ENCODE assay signal across 22 mouse cellular contexts in the genomic region with DNA sequence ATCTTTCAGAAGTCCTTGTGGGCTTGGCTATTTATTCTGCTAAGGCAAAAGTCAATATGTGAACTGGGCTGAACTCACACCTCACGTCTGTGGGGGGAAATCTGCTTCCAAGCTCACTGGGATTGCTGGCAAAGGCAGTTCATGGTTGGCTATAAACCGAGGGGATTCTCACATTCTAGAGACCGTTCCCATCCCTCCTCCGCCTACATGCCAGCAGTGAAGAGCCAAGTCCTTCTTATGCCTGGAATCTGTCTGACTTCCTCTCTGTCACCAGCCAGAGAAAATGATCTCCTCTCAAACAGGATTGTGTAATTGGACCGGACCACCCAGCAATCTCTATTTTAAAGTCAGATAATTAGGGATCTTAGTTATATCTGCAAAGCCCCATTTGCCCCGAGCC.
DNase-seq lines count a peak whose midpoint lies in the region; ATAC-seq and TF ChIP-seq lines count a peak whose summit lies in the region.
"Had no signal": no experiment of that assay in that cellular context is flagged by ENCODE, and none has a peak within 500 bp of the region (broad histone marks: within the 10 kb centered on the region; RNA-seq: fewer than 3 reads in every experiment).

No protein-coding gene starts in this region.

- H3K27me3 ChIP-seq in heart, embryonic 12.5 days (replicated peaks), result no peaks in the 10 kb centered on the region
- H3K27me3 ChIP-seq in lung, postnatal 0 days (replicated peaks; ENCODE audit: insufficient read depth, low read length), result no peaks in the 10 kb centered on the region
- H3K27me3 ChIP-seq: stomach, embryonic 15.5 days had no signal

- no peaks in the 10 kb centered on the region for H3K9me3 ChIP-seq in heart, embryonic 12.5 days (replicated peaks)
- no peaks in the 10 kb centered on the region for H3K9me3 ChIP-seq in lung, postnatal 0 days (ENCODE audit: low read length)
- H3K9me3 ChIP-seq: hindbrain, embryonic 10.5 days; limb, embryonic 10.5 days; stomach, embryonic 15.5 days had no signal

- H3K36me3 ChIP-seq in heart, embryonic 12.5 days, result no peaks in the 10 kb centered on the region
- no peaks in the 10 kb centered on the region for H3K36me3 ChIP-seq in lung, postnatal 0 days (ENCODE audit: insufficient read depth, low read length)
- H3K36me3 ChIP-seq: hindbrain, embryonic 10.5 days; limb, embryonic 10.5 days; stomach, embryonic 15.5 days had no signal

- TF ChIP-seq EP300 in lung, postnatal 0 days (IDR thresholded peaks at IDR 0.05), result no peak

- H3K4me3 ChIP-seq in heart, embryonic 12.5 days, result no peak overlapping the region
- H3K4me3 ChIP-seq in lung, postnatal 0 days (ENCODE audit: low read depth, low read length), result no peak overlapping the region
- H3K4me3 ChIP-seq: heart, adult 2 months; hindbrain, embryonic 10.5 days; limb, embryonic 10.5 days; stomach, embryonic 15.5 days had no signal

- H3K4me1 ChIP-seq in heart, embryonic 12.5 days (replicated peaks), result peaks cover 5% of the 10 kb centered on the region; the same call in 1 of the 2 replicates
- no peaks in the 10 kb centered on the region for H3K4me1 ChIP-seq in lung, postnatal 0 days (ENCODE audit: insufficient read depth, low read depth, low read length)

- H3K27ac ChIP-seq in heart, embryonic 12.5 days (ENCODE audit: poor library complexity, severe bottlenecking), result no peak overlapping the region
- H3K27ac ChIP-seq in lung, postnatal 0 days (ENCODE audit: low read length), result no peak overlapping the region
- H3K27ac ChIP-seq: heart, adult 2 months; hindbrain, embryonic 10.5 days; limb, embryonic 10.5 days; stomach, embryonic 15.5 days had no signal

- peak; percentile 96 for DNase-seq in heart, adult 11 months
- DNase-seq in brain, adult 2 months (ENCODE audit: low read depth, low spot score), result peak; percentile 19
- peak; percentile 54 for DNase-seq in gastrocnemius, postnatal 14 days
- DNase-seq in lung, postnatal 0 days (ENCODE audit: low spot score), result peak; percentile 68
- DNase-seq in c-Kit-positive CD71-positive TER-119-positive erythroid progenitor cells, embryonic 14.5 days (ENCODE audit: low spot score), result no peak
- no peak for DNase-seq in layer of hippocampus, adult 9-10 months (ENCODE audit: low spot score)
- no peak for DNase-seq in layer of hippocampus, postnatal 14 days (ENCODE audit: low spot score in 2 of 2)
- DNase-seq: adrenal gland, postnatal 10 days; B cell, adult 2 months; cerebellum, adult 8-10 months; forebrain, postnatal 0 days; kidney, adult 9 months; layer of hippocampus, postnatal 36 days; right cerebral cortex, adult 18-20 months; thymus, adult 2 months had no signal

- intact Hi-C loops in gastrocnemius, postnatal 14 days (cut with DNase I; ENCODE audit: low total_unique reads), result no loop called here

- no peak overlapping the region for H3K9ac ChIP-seq in heart, embryonic 12.5 days
- no peak overlapping the region for H3K9ac ChIP-seq in lung, postnatal 0 days (replicated peaks; ENCODE audit: low read depth)
- H3K9ac ChIP-seq: forebrain, postnatal 0 days; stomach, embryonic 15.5 days had no signal

- TF ChIP-seq CTCF in lung, postnatal 0 days (IDR thresholded peaks at IDR 0.05), result no peak

- no peak overlapping the region for H3K4me2 ChIP-seq in heart, embryonic 12.5 days
- no peak overlapping the region for H3K4me2 ChIP-seq in lung, postnatal 0 days (replicated peaks; ENCODE audit: low read depth, low read length)
- H3K4me2 ChIP-seq: liver, embryonic 11.5 days; stomach, embryonic 15.5 days had no signal

- no peak for ATAC-seq in heart, embryonic 12.5 days (ENCODE audit: insufficient number of reproducible peaks, low FRiP score)
- ATAC-seq in lung, postnatal 0 days, result peak; percentile 54
- ATAC-seq: forebrain, postnatal 0 days; midbrain, embryonic 16.5 days had no signal

- WGBS in heart, embryonic 12.5 days, result 61% methylated on average over 6 of the region's 6 CpGs
- WGBS in lung, postnatal 0 days, result 47% methylated on average over 6 of the region's 6 CpGs

Comparison
In these comparisons a context has a peak if more than half of its experiments do, and no peak if none do; other contexts are left out.
1. DNase-seq: peak in heart, adult 11 months (single experiment), brain, adult 2 months (single experiment), gastrocnemius, postnatal 14 days (single experiment) and lung, postnatal 0 days (single experiment); none in c-Kit-positive CD71-positive TER-119-positive erythroid progenitor cells, embryonic 14.5 days (single experiment), layer of hippocampus, adult 9-10 months (single experiment) and layer of hippocampus, postnatal 14 days (0 of 2).